1 mouse cellular context compared by ENCODE assay signal in the genomic region with DNA sequence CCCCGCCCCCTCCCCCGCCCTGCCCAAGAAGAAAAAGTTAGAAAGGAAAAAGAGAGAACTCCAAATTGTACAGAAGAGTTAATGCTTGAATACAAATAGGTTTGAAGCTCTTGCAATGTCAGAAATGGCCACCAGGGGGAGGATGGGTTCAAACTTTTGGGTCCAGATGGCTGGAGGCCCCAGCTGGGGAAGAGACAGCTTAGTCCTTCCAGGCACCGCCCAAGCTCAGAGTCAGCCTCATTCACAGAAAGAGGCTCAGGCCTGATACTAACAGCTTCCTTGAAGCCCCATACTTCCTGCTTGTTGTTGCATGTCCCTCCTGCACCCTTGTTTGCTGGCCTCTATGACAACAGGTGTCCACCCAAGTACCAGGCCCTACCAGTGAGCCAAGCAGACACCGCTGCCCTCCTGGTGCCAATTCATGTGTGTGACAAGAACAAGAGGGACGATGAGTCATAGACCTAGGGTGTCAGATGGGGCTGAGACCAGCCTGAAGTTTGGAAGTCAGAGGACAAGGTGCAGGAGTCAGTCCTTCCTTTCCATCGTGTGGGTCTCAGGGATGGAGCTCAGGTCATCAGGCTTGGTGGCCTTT.
TF ChIP-seq lines count a peak whose summit lies in the region.

No protein-coding gene starts in this region.

TF ChIP-seq in CH12.LX, 34 proteins besides CTCF, POLR2A, EP300 and RAD21 (continued from another document):
- TF ChIP-seq ZMIZ1 (IDR thresholded peaks at IDR 0.05; ENCODE audit: low read depth, low read length): no peak; the same call in 1 of the 2 replicates
- no peak for TF ChIP-seq BHLHE40 (IDR thresholded peaks at IDR 0.05; ENCODE audit: low read depth, low read length)
- TF ChIP-seq ZC3H11A (IDR thresholded peaks at IDR 0.05; ENCODE audit: low read depth, low read length): peak; percentile 67; the same call in 1 of the 2 replicates
- TF ChIP-seq IRF4 (IDR thresholded peaks at IDR 0.05; ENCODE audit: low read depth, low read length): peak; percentile 62
- TF ChIP-seq NRF1 (IDR thresholded peaks at IDR 0.05; ENCODE audit: low read depth, low read length): no peak
- TF ChIP-seq MEF2A (IDR thresholded peaks at IDR 0.05; ENCODE audit: borderline replicate concordance, low read depth, low read length): peak; percentile 59
- peak; percentile 69; the same call in 1 of the 2 replicates for TF ChIP-seq ELF1 (IDR thresholded peaks at IDR 0.05; ENCODE audit: low read depth, low read length)
- TF ChIP-seq JUN (IDR thresholded peaks at IDR 0.05; ENCODE audit: insufficient read depth, low read depth, low read length): no peak
- no peak for TF ChIP-seq E2F4 (IDR thresholded peaks at IDR 0.05; ENCODE audit: insufficient replicate concordance, low read depth, low read length)
- TF ChIP-seq UBTF (IDR thresholded peaks at IDR 0.05; ENCODE audit: low read depth, low read length): no peak
- no peak; the same call in 1 of the 2 replicates for TF ChIP-seq JUND (conservative IDR thresholded peaks at IDR 0.05; ENCODE audit: low read depth, low read length)
- peak; percentile 46; the same call in 1 of the 2 replicates for TF ChIP-seq MAZ (IDR thresholded peaks at IDR 0.05; ENCODE audit: low read depth, low read length)
- no peak for TF ChIP-seq KAT2A (IDR thresholded peaks at IDR 0.05; ENCODE audit: insufficient replicate concordance, low read length)
- no peak for TF ChIP-seq GABPA (IDR thresholded peaks at IDR 0.05; ENCODE audit: insufficient replicate concordance, low read depth, low read length)
- no peak for TF ChIP-seq ZKSCAN1 (IDR thresholded peaks at IDR 0.05; ENCODE audit: borderline replicate concordance, low read depth, low read length)
- TF ChIP-seq POLR2AphosphoS2 (IDR thresholded peaks at IDR 0.05; ENCODE audit: low read depth, low read length): no peak; the same call in 1 of the 2 replicates
- TF ChIP-seq USF2 (conservative IDR thresholded peaks at IDR 0.05; ENCODE audit: low read depth, low read length): no peak
- TF ChIP-seq TCF12 (IDR thresholded peaks at IDR 0.05; ENCODE audit: low read depth, low read length): peak; percentile 83
- no peak for TF ChIP-seq PAX5 (IDR thresholded peaks at IDR 0.05; ENCODE audit: low read length)
- no peak; the same call in 1 of the 2 replicates for TF ChIP-seq MAFK (IDR thresholded peaks at IDR 0.05; ENCODE audit: insufficient replicate concordance, low read length)
- no peak for TF ChIP-seq USF1 (IDR thresholded peaks at IDR 0.05; ENCODE audit: low read depth, low read length)
- no peak for TF ChIP-seq RCOR1 (conservative IDR thresholded peaks at IDR 0.05; ENCODE audit: low read depth, low read length)
- TF ChIP-seq ZNF384 (IDR thresholded peaks at IDR 0.05; ENCODE audit: low read depth, low read length): peak; percentile 79
- peak; percentile 96 for TF ChIP-seq SMC3 (IDR thresholded peaks at IDR 0.05; ENCODE audit: low read depth, low read length)
- TF ChIP-seq MYC (IDR thresholded peaks at IDR 0.05; ENCODE audit: low read depth, low read length): peak; percentile 73; the same call in 1 of the 2 replicates
- TF ChIP-seq CHD2 (IDR thresholded peaks at IDR 0.05; ENCODE audit: low read length): no peak
- peak; percentile 89 for TF ChIP-seq SIN3A (IDR thresholded peaks at IDR 0.05; ENCODE audit: low read length)
- TF ChIP-seq MAX (IDR thresholded peaks at IDR 0.05; ENCODE audit: low read length): peak; percentile 9; the same call in 1 of the 2 replicates
- TF ChIP-seq TBP (conservative IDR thresholded peaks at IDR 0.05; ENCODE audit: low read depth, low read length): 0 out of 2 replicates have a peak, but pooled peaks have one; percentile 41
- TF ChIP-seq CHD1 (IDR thresholded peaks at IDR 0.05; ENCODE audit: low read depth, low read length): no peak
- no peak; the same call in 1 of the 2 replicates for TF ChIP-seq ETS1 (conservative IDR thresholded peaks at IDR 0.05; ENCODE audit: low read depth, low read length)
- TF ChIP-seq NELFE (IDR thresholded peaks at IDR 0.05; ENCODE audit: low read depth, low read length): no peak; the same call in 1 of the 2 replicates
- TF ChIP-seq MXI1 (IDR thresholded peaks at IDR 0.05; ENCODE audit: low read depth, low read length): peak; percentile 45; the same call in 1 of the 2 replicates
